Mouse (Mus musculus) heart, postnatal 0 days (tissue): ENCODE results near the gene Cdh3.
"Not testable (repeated sequence)": the region's sequence is repeated elsewhere in the genome, so short reads cannot be mapped to it uniquely, and the experiment has no call there.

Experiments used
- CTCF ChIP-seq: IDR thresholded peaks from 2 replicates; pipeline ENCODE4 v1.5.1; 2016; ENCODE audit warnings: antibody characterized with exemption, control low read depth, low read depth
- EP300 ChIP-seq: IDR thresholded peaks from 2 replicates; pipeline ENCODE4 v1.6.1; 2016; ENCODE audit warnings: antibody characterized with exemption, low read depth

DNA sequence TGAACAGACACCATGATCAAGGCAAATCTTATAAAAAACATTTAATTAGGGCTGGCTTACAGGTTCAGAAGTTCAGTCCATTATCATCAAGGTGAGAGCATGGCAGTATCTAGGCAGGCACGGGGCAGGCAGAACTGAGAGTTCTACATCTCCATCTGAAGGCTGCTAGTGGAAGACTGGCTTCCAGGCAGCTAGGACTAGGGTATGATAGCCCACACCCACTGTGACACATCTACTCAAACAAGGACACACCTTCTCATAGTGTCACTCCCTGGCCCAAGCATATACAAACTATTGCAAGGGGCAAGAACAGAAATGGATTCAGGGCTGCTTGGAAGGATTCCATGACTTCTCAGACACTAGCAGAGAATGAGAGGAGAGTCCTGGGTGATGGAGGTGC lies 61.5 kb downstream of the Cdh3 start:
- TF ChIP-seq CTCF, EP300: not testable (repeated sequence)
